Mouse (Mus musculus) testis, adult 2 months (tissue): ENCODE data around the gene Kcnb1. TPM values are rescaled to one million over a fixed set of nuclear protein-coding genes. Genes with fewer than 3 reads are reported as not detected.

ENCODE experiments used
- H3K27ac ChIP-seq: fragments of 200-500 bp; 2 replicates; pipeline ENCODE4 v1.5.1; 2012; ENCODE audit warnings: low read depth, low read length; ENCODE audit not compliant: control insufficient read depth, insufficient read depth
- H3K27me3 ChIP-seq: fragments of 200-500 bp; 2 replicates; pipeline ENCODE4 v1.6.1; 2012; ENCODE audit warnings: mild to moderate bottlenecking, low read length, moderate library complexity; ENCODE audit not compliant: control insufficient read depth, insufficient read depth
- H3K36me3 ChIP-seq: fragments of 200-500 bp; 2 replicates; pipeline ENCODE4 v1.6.1; 2012; ENCODE audit warnings: mild to moderate bottlenecking, low read length; ENCODE audit not compliant: control insufficient read depth, insufficient read depth
- H3K4me1 ChIP-seq: fragments of 200-500 bp; 2 replicates; pipeline ENCODE4 v1.6.1; 2012; ENCODE audit warnings: low read length; ENCODE audit not compliant: control insufficient read depth, insufficient read depth
- H3K4me3 ChIP-seq: fragments of 200-500 bp; 2 replicates; pipeline ENCODE4 v1.5.1; 2012; ENCODE audit warnings: low read depth, mild to moderate bottlenecking, low read length, moderate library complexity, mixed read lengths; ENCODE audit not compliant: control insufficient read depth
- CTCF ChIP-seq: fragments of 200-500 bp; IDR thresholded peaks from 2 replicates; pipeline ENCODE4 v1.5.1; 2012; ENCODE audit warnings: low read depth, mild to moderate bottlenecking, inconsistent platforms, low read length, moderate library complexity; ENCODE audit not compliant: control insufficient read depth, insufficient read depth, insufficient replicate concordance
- POLR2A ChIP-seq: fragments of 200-500 bp; IDR thresholded peaks from 2 replicates; pipeline ENCODE4 v1.6.1; 2012; ENCODE audit warnings: low read depth, mild to moderate bottlenecking, inconsistent platforms, low read length, moderate library complexity; ENCODE audit not compliant: control insufficient read depth
- polyA plus RNA-seq: library from polyadenylated mRNA; depleted of rRNA; stranded (reverse); fragments of >200 nt; gene quantifications from 2 replicates; pipeline ENCODE4 v1.2.3, GENCODE M21; 2012

Kcnb1 gene
- polyA plus RNA-seq, 1 experiment, result 2.8 TPM

- no peak overlapping the region for H3K27ac ChIP-seq
- no peaks in the 10 kb centered on the region for H3K36me3 ChIP-seq
- no peaks in the 10 kb centered on the region for H3K27me3 ChIP-seq
- no peaks in the 10 kb centered on the region; the same call in 1 of the 2 replicates for H3K4me1 ChIP-seq
- no peak overlapping the region for H3K4me3 ChIP-seq
- TF ChIP-seq CTCF (no peak), POLR2A (no peak)
These were observed 39.8 kb downstream of the Kcnb1 start for GRCm38 (mm10) chr2:167150135-167150534.

GRCm38 (mm10) chr2:167149035-167149434, 40.9 kb downstream of the Kcnb1 start:
- TF ChIP-seq CTCF (no peak), POLR2A (no peak)
- no peaks in the 10 kb centered on the region for H3K36me3 ChIP-seq
- no peak overlapping the region for H3K4me3 ChIP-seq
- no peak overlapping the region for H3K27ac ChIP-seq
- no peaks in the 10 kb centered on the region for H3K27me3 ChIP-seq
- H3K4me1 ChIP-seq, result no peaks in the 10 kb centered on the region; the same call in 1 of the 2 replicates

- H3K27me3 ChIP-seq, result no peaks in the 10 kb centered on the region
- no peaks in the 10 kb centered on the region for H3K36me3 ChIP-seq
- H3K27ac ChIP-seq, result no peak overlapping the region
- no peak overlapping the region for H3K4me3 ChIP-seq
- TF ChIP-seq CTCF (no peak), POLR2A (no peak)
- no peaks in the 10 kb centered on the region; the same call in 1 of the 2 replicates for H3K4me1 ChIP-seq
These were observed 42.2 kb downstream of the Kcnb1 start for GRCm38 (mm10) chr2:167147708-167148107.

GRCm38 (mm10) chr2:167145904-167146303, 44.1 kb downstream of the Kcnb1 start:
- H3K4me1 ChIP-seq, result no peaks in the 10 kb centered on the region; the same call in 1 of the 2 replicates
- no peaks in the 10 kb centered on the region for H3K36me3 ChIP-seq
- H3K27ac ChIP-seq, result no peak overlapping the region
- H3K27me3 ChIP-seq, result no peaks in the 10 kb centered on the region
- H3K4me3 ChIP-seq, result no peak overlapping the region
- TF ChIP-seq CTCF (no peak), POLR2A (no peak)

GRCm38 (mm10) chr2:167144439-167145307, 45.3 kb downstream of the Kcnb1 start:
- no peaks in the 10 kb centered on the region; the same call in 1 of the 2 replicates for H3K4me1 ChIP-seq
- TF ChIP-seq POLR2A, result no peak
- no peak for TF ChIP-seq CTCF
- H3K27me3 ChIP-seq, result no peaks in the 10 kb centered on the region
- no peak overlapping the region for H3K4me3 ChIP-seq
- no peak overlapping the region for H3K27ac ChIP-seq
- H3K36me3 ChIP-seq, result no peaks in the 10 kb centered on the region

- TF ChIP-seq POLR2A (no peak), CTCF (no peak)
These were observed 46.0 kb downstream of the Kcnb1 start for GRCm38 (mm10) chr2:167143914-167144313.

GRCm38 (mm10) chr2:167142282-167142681, 47.7 kb downstream of the Kcnb1 start:
- no peak overlapping the region for H3K27ac ChIP-seq
- TF ChIP-seq CTCF (no peak), POLR2A (no peak)
- H3K4me1 ChIP-seq, result no peaks in the 10 kb centered on the region
- no peaks in the 10 kb centered on the region for H3K27me3 ChIP-seq
- no peak overlapping the region for H3K4me3 ChIP-seq
- H3K36me3 ChIP-seq, result no peaks in the 10 kb centered on the region

More at GRCm38 (mm10) chr2:167143914-167144313, 46.0 kb downstream of the Kcnb1 start:
- no peaks in the 10 kb centered on the region for H3K27me3 ChIP-seq
- H3K36me3 ChIP-seq, result no peaks in the 10 kb centered on the region
- no peak overlapping the region for H3K27ac ChIP-seq
- no peak overlapping the region for H3K4me3 ChIP-seq
- H3K4me1 ChIP-seq, result no peaks in the 10 kb centered on the region; the same call in 1 of the 2 replicates
